Mouse (Mus musculus): ENCODE data around the gene 8030411F24Rik. TPM values are rescaled to one million over a fixed set of nuclear protein-coding genes. Genes with fewer than 3 reads are reported as not detected.

8030411F24Rik gene
- total RNA-seq, 2 experiments from 2014 or later, result not detected

Other genes with a start within 250 kb of the 8030411F24Rik start
- gene Nxt1, start 109.4 kb upstream of the 8030411F24Rik start, total RNA-seq (2021), result 10 to 100 TPM; 11.1 to 12.2 TPM
- gene Gzf1, start 101.0 kb upstream of the 8030411F24Rik start, total RNA-seq (2021), result 10 to 100 TPM; 24.9 to 26.7 TPM
- gene Napb, start 49.5 kb upstream of the 8030411F24Rik start, total RNA-seq (2021), result 100 to 1,000 TPM; 298 to 310 TPM
- not detected for gene Cstl1, start 31.7 kb upstream of the 8030411F24Rik start, total RNA-seq (2021)
- gene Cst11, start 10.5 kb upstream of the 8030411F24Rik start, total RNA-seq (2021), result not detected
- 1 to 10 TPM; 1.1 to 1.6 TPM for gene Cst12, start 7.4 kb downstream of the 8030411F24Rik start, total RNA-seq (2021)
- gene Cst8, start 16.8 kb downstream of the 8030411F24Rik start, total RNA-seq (2021), result not detected
- not detected for gene Cst13, start 38.1 kb downstream of the 8030411F24Rik start, total RNA-seq (2021)
- gene Cst9, start 53.1 kb downstream of the 8030411F24Rik start, total RNA-seq (2021), result not detected
- not detected for gene 9230104L09Rik, start 83.0 kb downstream of the 8030411F24Rik start, total RNA-seq (2021)
- gene Cst3, start 93.7 kb downstream of the 8030411F24Rik start, total RNA-seq (2021), result 1,000 to 10,000 TPM; 2,596 to 2,656 TPM
- gene Gm1330, start 221.2 kb downstream of the 8030411F24Rik start, total RNA-seq (2021), result not detected
- not detected for gene Gm10750, start 235.2 kb downstream of the 8030411F24Rik start, total RNA-seq (2021)

Data from layer of hippocampus, postnatal 14 days (tissue).